Mouse (Mus musculus): ENCODE measurements at regions not wholly inside any gene's neighbourhood (a gene's known extent, or its start where the extent isn't known, plus 50 kb on each side); places are given as distances from the start of the nearest gene placed in this dataset.

- H3K27me3 ChIP-seq (replicated peaks; ENCODE audit: control insufficient read depth, insufficient read depth, low read length): no peaks in the 10 kb centered on the region
- no peak overlapping the region for H3K27ac ChIP-seq (ENCODE audit: low read depth)
- H3K9me3 ChIP-seq (ENCODE audit: control insufficient read depth, low read length): no peaks in the 10 kb centered on the region
- peak; percentile 80 for DNase-seq (ENCODE audit: low spot score)
- H3K4me1 ChIP-seq (replicated peaks; ENCODE audit: control insufficient read depth, insufficient read depth, low read length): no peaks in the 10 kb centered on the region
- no peak overlapping the region for H3K9ac ChIP-seq (ENCODE audit: low read length)
- no peaks in the 10 kb centered on the region for H3K36me3 ChIP-seq (ENCODE audit: control insufficient read depth, insufficient read depth, low read length)
- ATAC-seq (replicated peaks; ENCODE audit: low FRiP score, low TSS enrichment, low read depth): no peak
- 29% methylated on average over 3 of the region's 3 CpGs for WGBS
- no peak overlapping the region for H3K4me3 ChIP-seq (ENCODE audit: low read depth, low read length)
- no peak overlapping the region for H3K4me2 ChIP-seq (ENCODE audit: low read length)
These were observed 163.3 kb upstream of the Fbxo33 start for GRCm38 (mm10) chr12:59382812-59383211.

- H3K4me3 ChIP-seq (ENCODE audit: low read depth, low read length): no peak overlapping the region
- 87% methylated on average over 2 of the region's 2 CpGs for WGBS
These were observed 122.1 kb upstream of the Fbxo33 start for GRCm38 (mm10) chr12:59341586-59341985.

GRCm38 (mm10) chr12:59330753-59331152 is 111.2 kb upstream of the Fbxo33 start:
- no peaks in the 10 kb centered on the region for H3K9me3 ChIP-seq (ENCODE audit: control insufficient read depth, low read length)
- H3K36me3 ChIP-seq (ENCODE audit: control insufficient read depth, insufficient read depth, low read length): no peaks in the 10 kb centered on the region
- ATAC-seq (replicated peaks; ENCODE audit: low FRiP score, low TSS enrichment, low read depth) (no peak), DNase-seq (ENCODE audit: low spot score) (no peak)
- H3K9ac ChIP-seq (ENCODE audit: low read length): no peak overlapping the region
- no peak overlapping the region for H3K4me3 ChIP-seq (ENCODE audit: low read depth, low read length)
- no peaks in the 10 kb centered on the region for H3K4me1 ChIP-seq (replicated peaks; ENCODE audit: control insufficient read depth, insufficient read depth, low read length)
- H3K4me2 ChIP-seq (ENCODE audit: low read length): no peak overlapping the region
- 80% methylated on average over 2 of the region's 2 CpGs for WGBS
- no peaks in the 10 kb centered on the region for H3K27me3 ChIP-seq (replicated peaks; ENCODE audit: control insufficient read depth, insufficient read depth, low read length)
- H3K27ac ChIP-seq (ENCODE audit: low read depth): no peak overlapping the region

More at GRCm38 (mm10) chr12:59341586-59341985, 122.1 kb upstream of the Fbxo33 start:
- no peak overlapping the region for H3K27ac ChIP-seq (ENCODE audit: low read depth)
- no peaks in the 10 kb centered on the region for H3K4me1 ChIP-seq (replicated peaks; ENCODE audit: control insufficient read depth, insufficient read depth, low read length)
- ATAC-seq (replicated peaks; ENCODE audit: low FRiP score, low TSS enrichment, low read depth) (no peak), DNase-seq (ENCODE audit: low spot score) (no peak)
- H3K27me3 ChIP-seq (replicated peaks; ENCODE audit: control insufficient read depth, insufficient read depth, low read length): no peaks in the 10 kb centered on the region
- H3K9ac ChIP-seq (ENCODE audit: low read length): no peak overlapping the region
- no peaks in the 10 kb centered on the region for H3K9me3 ChIP-seq (ENCODE audit: control insufficient read depth, low read length)
- H3K4me2 ChIP-seq (ENCODE audit: low read length): no peak overlapping the region
- no peaks in the 10 kb centered on the region for H3K36me3 ChIP-seq (ENCODE audit: control insufficient read depth, insufficient read depth, low read length)

GRCm38 (mm10) chr12:59312703-59313102 is 93.2 kb upstream of the Fbxo33 start:
- Histone ChIP-seq H3K4me3 (ENCODE audit: low read depth, low read length) (no peak overlapping the region), H3K9me3 (ENCODE audit: control insufficient read depth, low read length) (no peaks in the 10 kb centered on the region), H3K9ac (ENCODE audit: low read length) (no peak overlapping the region), H3K4me2 (ENCODE audit: low read length) (no peak overlapping the region), H3K4me1 (replicated peaks; ENCODE audit: control insufficient read depth, insufficient read depth, low read length) (no peaks in the 10 kb centered on the region), H3K27me3 (replicated peaks; ENCODE audit: control insufficient read depth, insufficient read depth, low read length) (no peaks in the 10 kb centered on the region), H3K36me3 (ENCODE audit: control insufficient read depth, insufficient read depth, low read length) (no peaks in the 10 kb centered on the region), H3K27ac (ENCODE audit: low read depth) (no peak overlapping the region)
- ATAC-seq (replicated peaks; ENCODE audit: low FRiP score, low TSS enrichment, low read depth) (no peak), DNase-seq (ENCODE audit: low spot score) (no peak)
- 75% methylated on average over 1 of the region's 1 CpGs for WGBS

GRCm38 (mm10) chr12:59307958-59308357 is 88.4 kb upstream of the Fbxo33 start:
- Histone ChIP-seq H3K9me3 (ENCODE audit: control insufficient read depth, low read length) (no peaks in the 10 kb centered on the region), H3K4me3 (ENCODE audit: low read depth, low read length) (no peak overlapping the region), H3K36me3 (ENCODE audit: control insufficient read depth, insufficient read depth, low read length) (no peaks in the 10 kb centered on the region), H3K4me1 (replicated peaks; ENCODE audit: control insufficient read depth, insufficient read depth, low read length) (no peaks in the 10 kb centered on the region), H3K9ac (ENCODE audit: low read length) (no peak overlapping the region), H3K4me2 (ENCODE audit: low read length) (no peak overlapping the region), H3K27ac (ENCODE audit: low read depth) (no peak overlapping the region), H3K27me3 (replicated peaks; ENCODE audit: control insufficient read depth, insufficient read depth, low read length) (no peaks in the 10 kb centered on the region)
- 69% methylated on average over 1 of the region's 1 CpGs for WGBS
- ATAC-seq (replicated peaks; ENCODE audit: low FRiP score, low TSS enrichment, low read depth): no peak
- DNase-seq (ENCODE audit: low spot score): no peak

- DNase-seq (ENCODE audit: low spot score): no peak
- Histone ChIP-seq H3K4me3 (ENCODE audit: low read depth, low read length) (no peak overlapping the region), H3K9ac (ENCODE audit: low read length) (no peak overlapping the region), H3K4me2 (ENCODE audit: low read length) (no peak overlapping the region), H3K27me3 (replicated peaks; ENCODE audit: control insufficient read depth, insufficient read depth, low read length) (no peaks in the 10 kb centered on the region), H3K27ac (ENCODE audit: low read depth) (no peak overlapping the region), H3K36me3 (ENCODE audit: control insufficient read depth, insufficient read depth, low read length) (no peaks in the 10 kb centered on the region), H3K9me3 (ENCODE audit: control insufficient read depth, low read length) (no peaks in the 10 kb centered on the region), H3K4me1 (replicated peaks; ENCODE audit: control insufficient read depth, insufficient read depth, low read length) (no peaks in the 10 kb centered on the region)
- WGBS: 74% methylated on average over 6 of the region's 6 CpGs
- ATAC-seq (replicated peaks; ENCODE audit: low FRiP score, low TSS enrichment, low read depth): no peak
These were observed 85.0 kb upstream of the Fbxo33 start for GRCm38 (mm10) chr12:59304522-59304921.
